Mouse (Mus musculus) liver, embryonic 11.5 days (tissue): Measurements from ENCODE around the gene Ibtk. TPM values are rescaled to one million over a fixed set of nuclear protein-coding genes. Genes with fewer than 3 reads are reported as not detected.

Experiments
- ATAC-seq: fragments of 200-750 bp; cut with Nextera tagmentation; replicated peaks from 2 replicates; pipeline ENCODE4 v1.8.0; 2017; ENCODE audit warnings: moderate number of reproducible peaks, mild to moderate bottlenecking, moderate TSS enrichment, moderate library complexity; ENCODE audit not compliant: low FRiP score
- DNase-seq: peaks from one replicate; pipeline ENCODE4 v3.0.0-alpha.2; 2017; ENCODE audit warnings: low spot score
- H3K27ac ChIP-seq: fragments of 300-500 bp; sonication (generic); 2 replicates; pipeline ENCODE4 v1.5.1; 2014; ENCODE audit warnings: mild to moderate bottlenecking, low read depth, low read length, control low read depth
- H3K27me3 ChIP-seq: fragments of 300-500 bp; sonication (generic); replicated peaks from 2 replicates; pipeline ENCODE4 v1.6.1; 2014; ENCODE audit warnings: low read length, mixed read lengths; ENCODE audit not compliant: control insufficient read depth, insufficient read depth
- H3K36me3 ChIP-seq: fragments of 300-500 bp; sonication (generic); 2 replicates; pipeline ENCODE4 v1.6.1; 2014; ENCODE audit warnings: mild to moderate bottlenecking, low read length, moderate library complexity, mixed read lengths; ENCODE audit not compliant: control insufficient read depth, insufficient read depth
- H3K4me1 ChIP-seq: fragments of 300-500 bp; sonication (generic); replicated peaks from 2 replicates; pipeline ENCODE4 v1.6.1; 2014; ENCODE audit warnings: low read length, mixed read lengths; ENCODE audit not compliant: control insufficient read depth, insufficient read depth
- H3K4me2 ChIP-seq: fragments of 300-500 bp; sonication (generic); 2 replicates; pipeline ENCODE4 v1.6.1; 2014; ENCODE audit warnings: mild to moderate bottlenecking, control low read depth, moderate library complexity
- H3K4me3 ChIP-seq: fragments of 300-500 bp; sonication (generic); 2 replicates; pipeline ENCODE4 v1.5.1; 2014; ENCODE audit warnings: low read depth, low read length, control low read depth
- H3K9ac ChIP-seq: fragments of 300-500 bp; sonication (generic); 2 replicates; pipeline ENCODE4 v1.6.1; 2014; ENCODE audit warnings: low read depth, low read length, control low read depth
- H3K9me3 ChIP-seq: fragments of 300-500 bp; sonication (generic); 2 replicates; pipeline ENCODE4 v1.6.1; 2016; ENCODE audit warnings: low read length, inconsistent platforms, mixed read lengths; ENCODE audit not compliant: control insufficient read depth
- WGBS: fragments of 180-500 bp; shearing (Covaris S2); extraction: QIAGEN DNeasy Blood & Tissue Kit; methylation state at CpG from one replicate; pipeline ENCODE4 v1.1.7; 2014; 5-methylcytosine and 5-hydroxymethylcytosine counted together
- polyA plus RNA-seq: library from polyadenylated mRNA; unstranded; fragments of >200 nt; fragmentation: Nextera tagmentation; extraction: Ambion mirVana; gene quantifications from 2 replicates; pipeline ENCODE4 v1.2.1, GENCODE M21; 2014

The Ibtk gene
- polyA plus RNA-seq, 1 experiment from 2014 or later: 33.2 TPM

DNA sequence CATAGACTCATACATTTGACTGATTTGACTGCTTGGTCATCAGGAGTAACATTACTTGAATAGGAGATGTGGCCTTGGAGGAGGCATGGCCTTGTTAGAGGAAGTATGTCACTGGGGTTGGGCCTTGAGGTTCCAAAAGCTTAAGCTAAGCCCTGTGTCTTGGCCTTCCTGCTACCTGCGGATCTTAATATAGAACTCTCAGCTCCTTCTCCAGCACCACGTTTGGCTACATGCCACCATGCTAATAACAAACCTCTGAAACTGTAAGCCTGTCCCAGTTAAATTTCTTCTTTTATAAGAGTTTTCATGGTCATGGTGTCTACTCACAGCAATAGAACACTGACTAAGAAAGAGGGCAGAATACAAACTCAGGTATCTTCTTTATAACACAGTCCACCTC, 110.9 kb downstream of the Ibtk start:
- no peak for DNase-seq
- Histone ChIP-seq H3K27ac (no peak overlapping the region), H3K36me3 (no peaks in the 10 kb centered on the region), H3K27me3 (no peaks in the 10 kb centered on the region), H3K4me1 (no peaks in the 10 kb centered on the region), H3K9ac (no peak overlapping the region), H3K9me3 (no peaks in the 10 kb centered on the region), H3K4me2 (no peak overlapping the region), H3K4me3 (no peak overlapping the region)
- 69% methylated on average over 2 of the region's 2 CpGs for WGBS
- ATAC-seq: no peak

Other genes starting within 250 kb of the Ibtk start
- 2.3 and 3.0 TPM in 2 replicates for gene Tpbg, start 93.0 kb upstream of the Ibtk start, polyA plus RNA-seq